Mouse (Mus musculus) hindbrain, embryonic 14.5 days (tissue): Measurements from ENCODE around the gene Arfgap1. TPM values are rescaled to one million over a fixed set of nuclear protein-coding genes. Genes with fewer than 3 reads are reported as not detected.

ENCODE experiments used
- ATAC-seq: fragments of 200-750 bp; cut with Nextera tagmentation; 2 replicates; pipeline ENCODE4 v1.8.0; 2017; ENCODE audit warnings: moderate number of reproducible peaks, mild to moderate bottlenecking, moderate TSS enrichment, moderate library complexity; ENCODE audit not compliant: low FRiP score
- DNase-seq: peaks from one replicate; pipeline ENCODE4 v3.0.0-alpha.2; 2015; ENCODE audit warnings: low spot score
- H3K27ac ChIP-seq: fragments of 300-500 bp; sonication (generic); 2 replicates; pipeline ENCODE4 v1.5.1; 2014; ENCODE audit warnings: mild to moderate bottlenecking, moderate library complexity
- H3K27me3 ChIP-seq: fragments of 300-500 bp; sonication (generic); 2 replicates; pipeline ENCODE4 v1.6.1; 2014; ENCODE audit warnings: mild to moderate bottlenecking, low read length, mixed read lengths; ENCODE audit not compliant: control insufficient read depth, insufficient read depth
- H3K36me3 ChIP-seq: fragments of 300-500 bp; sonication (generic); replicated peaks from 2 replicates; pipeline ENCODE4 v1.6.1; 2014; ENCODE audit not compliant: control insufficient read depth, insufficient read depth
- H3K4me1 ChIP-seq: fragments of 300-500 bp; sonication (generic); replicated peaks from 2 replicates; pipeline ENCODE4 v1.6.1; 2014; ENCODE audit warnings: antibody characterized with exemption, low read length, mixed read lengths; ENCODE audit not compliant: control insufficient read depth, insufficient read depth
- H3K4me2 ChIP-seq: fragments of 300-500 bp; sonication (generic); replicated peaks from 2 replicates; pipeline ENCODE4 v1.6.1; 2014; ENCODE audit warnings: mild to moderate bottlenecking, moderate library complexity
- H3K4me3 ChIP-seq: fragments of 300-500 bp; sonication (generic); replicated peaks from 2 replicates; pipeline ENCODE4 v1.5.1; 2014; ENCODE audit warnings: mild to moderate bottlenecking, low read length
- H3K9ac ChIP-seq: fragments of 300-500 bp; sonication (generic); 2 replicates; pipeline ENCODE4 v1.6.1; 2014
- H3K9me3 ChIP-seq: fragments of 300-500 bp; sonication (generic); 2 replicates; pipeline ENCODE4 v1.6.1; 2016; ENCODE audit warnings: low read length; ENCODE audit not compliant: control insufficient read depth
- WGBS: fragments of 180-500 bp; shearing (Covaris S2); extraction: QIAGEN DNeasy Blood & Tissue Kit; methylation state at CpG from one replicate; pipeline ENCODE4 v1.1.7; 2014; 5-methylcytosine and 5-hydroxymethylcytosine counted together
- polyA plus RNA-seq: library from polyadenylated mRNA; unstranded; fragments of >200 nt; fragmentation: Nextera tagmentation; extraction: Ambion mirVana; gene quantifications from 2 replicates; pipeline ENCODE4 v1.2.1, GENCODE M21; 2014

The Arfgap1 gene
- polyA plus RNA-seq, 1 experiment from 2014 or later = 96.2 TPM

DNA sequence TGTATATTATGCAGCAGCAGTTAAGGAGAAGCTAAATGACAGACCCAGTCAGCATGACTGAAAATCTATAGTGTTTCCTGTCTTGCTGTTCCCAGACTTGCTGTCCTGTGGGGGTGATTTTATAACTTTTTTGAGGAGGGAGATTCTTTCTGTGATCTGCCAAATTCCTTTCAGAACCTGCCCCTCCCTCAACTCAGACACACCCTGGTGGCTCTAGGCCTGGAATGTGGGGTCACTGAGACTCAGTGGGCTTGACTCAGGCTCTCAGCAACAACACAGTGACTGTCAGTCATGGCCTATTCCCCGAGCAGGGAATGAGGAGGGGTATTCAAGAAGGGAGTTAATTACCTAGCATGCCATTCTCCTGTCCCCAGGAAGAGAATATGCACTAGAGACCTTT, 17.1 kb upstream of the Arfgap1 start:
- H3K4me3 ChIP-seq = no peak overlapping the region
- H3K9ac ChIP-seq = no peak overlapping the region
- DNase-seq (no peak), ATAC-seq (no peak)
- peaks cover 38% of the 10 kb centered on the region for H3K4me1 ChIP-seq
- H3K27ac ChIP-seq = no peak overlapping the region
- 23% methylated on average over 1 of the region's 1 CpGs for WGBS
- H3K9me3 ChIP-seq = no peaks in the 10 kb centered on the region
- no peaks in the 10 kb centered on the region for H3K27me3 ChIP-seq
- no peak overlapping the region for H3K4me2 ChIP-seq
- no peaks in the 10 kb centered on the region for H3K36me3 ChIP-seq

DNA sequence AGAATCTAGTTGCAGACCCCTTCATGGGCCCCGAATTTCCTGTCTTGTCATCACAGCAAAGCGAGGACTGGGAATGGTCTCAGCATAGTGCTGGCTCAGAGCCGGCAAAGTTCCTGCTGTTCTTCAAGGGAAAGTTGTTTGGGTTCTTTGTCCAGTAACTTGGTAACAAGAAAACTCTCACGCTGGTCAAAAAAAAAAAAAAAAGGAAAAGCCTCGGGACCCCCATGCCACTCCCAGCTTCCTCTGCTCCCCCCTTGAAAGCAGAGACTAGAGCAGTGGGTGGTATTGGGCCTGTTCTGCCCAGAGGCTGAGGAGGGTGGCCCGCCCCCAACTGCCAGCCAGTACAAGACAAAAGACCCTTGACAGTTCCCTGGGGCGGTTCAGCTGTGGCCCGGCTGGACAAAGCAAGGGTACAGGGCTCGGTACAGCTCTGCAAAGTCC, 14.3 kb upstream of the Arfgap1 start:
- H3K27ac ChIP-seq = peak overlapping the region; percentile 92
- H3K4me1 ChIP-seq = peaks cover 38% of the 10 kb centered on the region
- H3K36me3 ChIP-seq = no peaks in the 10 kb centered on the region
- H3K9me3 ChIP-seq = no peaks in the 10 kb centered on the region
- peak overlapping the region; percentile 86 for H3K9ac ChIP-seq
- no peaks in the 10 kb centered on the region for H3K27me3 ChIP-seq
- DNase-seq (peak; percentile 63), ATAC-seq (peak; percentile 62)
- WGBS = 3% methylated on average over 9 of the region's 9 CpGs
- H3K4me3 ChIP-seq = peak overlapping the region; percentile 66
- H3K4me2 ChIP-seq = peak overlapping the region; percentile 83

- WGBS = 0% methylated on average over 2 of the region's 2 CpGs
- H3K36me3 ChIP-seq = no peaks in the 10 kb centered on the region
- ATAC-seq (no peak), DNase-seq (peak; percentile 28)
- H3K4me1 ChIP-seq = peaks cover 38% of the 10 kb centered on the region
- peak overlapping the region; percentile 66 for H3K4me3 ChIP-seq
- no peaks in the 10 kb centered on the region for H3K9me3 ChIP-seq
- peak overlapping the region; percentile 86 for H3K9ac ChIP-seq
- H3K27ac ChIP-seq = peak overlapping the region; percentile 92
- H3K27me3 ChIP-seq = no peaks in the 10 kb centered on the region
- H3K4me2 ChIP-seq = peak overlapping the region; percentile 83
Observed at GRCm38 (mm10) chr2:180953638-180954037, 13.4 kb upstream of the Arfgap1 start.

- Histone ChIP-seq H3K9ac (peak within 1 kb of the TSS; percentile 86), H3K4me1 (peaks cover 36% of the 10 kb centered on the region), H3K4me3 (peak within 1 kb of the TSS; percentile 66), H3K4me2 (peak within 1 kb of the TSS; percentile 83), H3K36me3 (no peaks in the 10 kb centered on the region), H3K9me3 (no peaks in the 10 kb centered on the region), H3K27ac (peak within 1 kb of the TSS; percentile 92), H3K27me3 (no peaks in the 10 kb centered on the region)
- peak; percentile 93 for ATAC-seq
- under 1% methylated on average over 52 of the region's 52 CpGs for WGBS
- peak; percentile 80 for DNase-seq
Observed at GRCm38 (mm10) chr2:180954061-180955047, 12.7 kb upstream of the Arfgap1 start, which contains the start of gene Nkain4. Gene Nkain4 (minus strand): TSS chr2:180954699.

DNA sequence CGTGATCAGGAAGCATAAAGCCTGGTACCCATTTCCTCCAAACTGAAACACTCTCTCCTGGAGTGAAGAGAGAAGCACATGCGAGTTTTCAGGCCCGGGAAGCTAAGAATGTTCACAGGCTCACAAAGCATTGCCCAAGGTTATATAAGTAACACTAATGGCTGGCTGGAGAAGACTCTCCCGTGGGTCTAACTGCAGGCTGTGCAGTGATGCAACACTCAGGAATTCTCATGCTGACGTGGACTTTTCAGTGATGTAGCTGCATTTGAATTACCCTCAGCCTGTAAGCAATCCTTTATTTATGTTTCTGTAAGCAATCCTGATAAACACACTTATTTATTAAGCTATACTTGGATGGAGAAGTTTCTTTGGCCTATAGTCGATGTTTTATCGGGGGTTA, 7.4 kb upstream of the Arfgap1 start:
- no peaks in the 10 kb centered on the region for H3K9me3 ChIP-seq
- ATAC-seq (no peak), DNase-seq (no peak)
- no peaks in the 10 kb centered on the region for H3K36me3 ChIP-seq
- no peak overlapping the region for H3K4me2 ChIP-seq
- H3K4me1 ChIP-seq = no peaks in the 10 kb centered on the region; the same call in 1 of the 2 replicates
- H3K27ac ChIP-seq = no peak overlapping the region
- H3K27me3 ChIP-seq = no peaks in the 10 kb centered on the region
- H3K9ac ChIP-seq = no peak overlapping the region
- H3K4me3 ChIP-seq = no peak overlapping the region
- WGBS = 79% methylated on average over 7 of the region's 7 CpGs

DNA sequence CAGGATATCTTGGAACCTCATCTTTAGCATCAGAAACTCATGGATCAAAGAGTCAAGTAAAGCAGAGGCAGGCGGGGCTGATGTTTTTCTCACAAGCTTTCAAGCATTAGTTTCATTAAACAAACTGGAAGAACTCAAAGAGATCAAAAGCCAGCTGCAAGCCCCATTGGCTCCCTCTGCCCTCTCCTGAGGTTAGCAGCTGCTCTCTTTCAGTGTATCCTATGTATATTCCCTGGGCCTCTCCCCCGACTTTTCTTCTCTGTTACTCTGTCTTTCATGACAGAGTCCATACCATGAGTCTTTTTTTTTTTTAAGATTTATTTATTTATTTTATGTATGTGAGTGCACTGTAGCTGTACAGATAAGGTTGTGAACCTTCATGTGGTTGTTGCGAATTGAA, 6.8 kb upstream of the Arfgap1 start:
- Histone ChIP-seq H3K4me2 (no peak overlapping the region), H3K4me3 (no peak overlapping the region), H3K36me3 (no peaks in the 10 kb centered on the region), H3K27ac (no peak overlapping the region), H3K9me3 (no peaks in the 10 kb centered on the region), H3K27me3 (no peaks in the 10 kb centered on the region), H3K4me1 (no peaks in the 10 kb centered on the region; the same call in 1 of the 2 replicates), H3K9ac (no peak overlapping the region)
- WGBS = 83% methylated on average over 3 of the region's 3 CpGs
- DNase-seq (no peak), ATAC-seq (no peak)

DNA sequence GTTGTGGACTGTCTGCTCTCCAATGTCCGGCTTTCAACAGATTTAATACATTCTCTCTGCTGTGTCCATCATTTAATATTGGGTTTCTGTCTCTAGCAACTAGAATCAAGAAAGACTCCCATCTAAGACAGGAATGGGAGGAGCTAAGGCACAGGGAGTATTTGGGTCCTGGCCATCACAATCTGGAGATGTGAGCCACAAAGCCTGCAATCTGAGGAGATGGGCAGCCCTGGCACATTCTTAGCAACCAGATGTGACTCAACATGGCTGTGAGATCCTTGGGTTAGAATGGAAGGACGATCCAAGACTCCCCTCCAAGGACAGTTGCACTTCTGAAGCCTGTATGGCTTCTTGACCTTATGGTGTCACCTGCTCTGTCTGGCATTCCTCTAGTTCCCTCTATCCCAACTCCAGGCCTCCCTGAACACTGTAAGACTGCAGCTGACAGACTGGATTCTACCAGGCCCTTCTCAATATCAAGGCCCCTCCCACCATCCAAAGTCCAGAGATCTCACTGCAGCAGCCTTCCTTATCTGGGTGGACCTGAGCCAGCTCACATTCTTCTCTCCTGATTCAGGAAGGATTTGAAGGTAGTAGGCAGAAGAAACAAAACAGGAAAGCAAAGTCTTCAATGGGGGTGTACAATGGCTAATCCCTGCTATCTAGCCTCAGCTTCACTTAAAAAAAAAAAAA, 4.3 kb upstream of the Arfgap1 start:
- peaks cover 8% of the 10 kb centered on the region for H3K4me1 ChIP-seq
- H3K4me2 ChIP-seq = no peak overlapping the region
- no peak overlapping the region for H3K27ac ChIP-seq
- ATAC-seq (no peak), DNase-seq (no peak)
- WGBS = 86% methylated on average over 2 of the region's 2 CpGs
- no peaks in the 10 kb centered on the region for H3K9me3 ChIP-seq
- H3K4me3 ChIP-seq = no peak overlapping the region
- H3K36me3 ChIP-seq = no peaks in the 10 kb centered on the region
- no peaks in the 10 kb centered on the region for H3K27me3 ChIP-seq
- no peak overlapping the region for H3K9ac ChIP-seq

GRCm38 (mm10) chr2:180963956-180964355, 3.1 kb upstream of the Arfgap1 start:
- no peak for ATAC-seq
- DNase-seq = peak; percentile 77
- no peaks in the 10 kb centered on the region; the same call in 1 of the 2 replicates for H3K36me3 ChIP-seq
- WGBS = 4% methylated on average over 5 of the region's 5 CpGs
- no peak overlapping the region for H3K9ac ChIP-seq
- no peaks in the 10 kb centered on the region for H3K27me3 ChIP-seq
- H3K4me1 ChIP-seq = peaks cover 15% of the 10 kb centered on the region
- no peaks in the 10 kb centered on the region for H3K9me3 ChIP-seq
- H3K4me3 ChIP-seq = no peak overlapping the region
- no peak overlapping the region for H3K4me2 ChIP-seq
- no peak overlapping the region for H3K27ac ChIP-seq
